Mouse (Mus musculus) thymus, postnatal 14 days (tissue): ENCODE measurements around the gene Svs2.
"Not testable (repeated sequence)": the region's sequence is repeated elsewhere in the genome, so short reads cannot be mapped to it uniquely, and the experiment has no call there.

Source experiments
- DNase-seq: peaks from one replicate; pipeline ENCODE4 v3.0.0; 2021

Gene Svs2

DNA sequence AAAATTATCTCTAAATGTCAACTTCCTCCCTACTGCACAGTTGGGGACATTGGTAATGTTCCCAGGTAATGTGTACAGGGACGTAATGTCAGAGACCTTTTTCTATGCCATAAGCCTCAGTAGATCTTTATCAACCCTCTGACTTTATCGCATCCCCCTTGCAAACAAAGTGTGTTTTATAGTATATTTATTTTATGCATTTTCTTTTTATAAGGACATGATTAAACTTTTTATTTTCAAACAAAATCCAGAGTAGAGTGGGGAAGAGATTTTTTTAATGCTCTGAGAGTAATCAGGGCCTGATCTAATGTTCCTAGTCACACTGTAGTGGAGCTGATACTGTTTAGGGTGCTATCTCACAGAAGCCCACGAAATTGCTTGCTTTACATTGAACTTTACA is at the start of gene Svs2:
Gene Svs2, minus strand, starts transcription at position 101 of the 400 bp plus-strand sequence.
- DNase-seq = no peak

DNA sequence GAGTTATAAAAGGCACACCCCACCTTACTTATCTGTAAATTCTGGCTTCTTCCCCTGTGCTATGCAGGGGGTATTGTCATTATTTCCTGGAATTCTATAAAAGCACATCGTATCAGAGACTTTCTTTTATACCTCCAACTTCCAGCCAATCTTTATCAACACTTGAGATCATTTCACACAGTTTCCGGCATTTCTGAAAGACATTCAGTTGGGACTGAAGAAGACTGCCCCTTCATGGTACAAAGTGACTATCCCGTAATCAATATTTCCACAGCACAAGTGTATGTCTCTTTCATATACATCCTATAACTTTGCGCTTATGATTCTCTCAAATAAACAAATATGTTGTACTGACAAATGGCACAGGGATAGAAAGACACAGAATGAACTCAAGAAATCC is 40.1 kb upstream of the Svs2 start, which contains the start of gene Svs4:
Gene Svs4, minus strand, starts transcription at position 101 of the 400 bp plus-strand sequence.
- DNase-seq = no peak

DNA sequence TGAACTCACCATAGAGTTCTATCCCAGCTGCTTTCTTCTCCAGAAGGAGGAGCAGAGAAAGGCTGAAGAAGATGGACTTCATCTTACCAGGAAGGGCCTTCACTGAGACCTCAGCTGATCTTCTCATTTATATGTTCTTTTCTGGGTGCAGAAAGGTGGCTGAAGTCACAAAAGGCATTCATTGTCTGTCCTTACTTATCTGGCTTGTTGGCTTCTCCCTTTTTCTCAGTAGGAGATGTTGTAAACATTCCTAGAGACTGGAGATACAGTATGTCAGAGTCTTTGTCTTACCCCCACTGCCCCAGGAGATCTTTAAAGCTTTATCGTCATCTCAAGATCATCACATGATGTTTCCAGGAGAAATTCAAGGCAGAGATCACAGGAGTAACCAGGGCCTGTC is 18.3 kb upstream of the Svs2 start, which contains the start of gene Svs3b:
Gene Svs3b, minus strand, starts transcription at position 101 of the 400 bp plus-strand sequence.
- not testable (repeated sequence) for DNase-seq

DNA sequence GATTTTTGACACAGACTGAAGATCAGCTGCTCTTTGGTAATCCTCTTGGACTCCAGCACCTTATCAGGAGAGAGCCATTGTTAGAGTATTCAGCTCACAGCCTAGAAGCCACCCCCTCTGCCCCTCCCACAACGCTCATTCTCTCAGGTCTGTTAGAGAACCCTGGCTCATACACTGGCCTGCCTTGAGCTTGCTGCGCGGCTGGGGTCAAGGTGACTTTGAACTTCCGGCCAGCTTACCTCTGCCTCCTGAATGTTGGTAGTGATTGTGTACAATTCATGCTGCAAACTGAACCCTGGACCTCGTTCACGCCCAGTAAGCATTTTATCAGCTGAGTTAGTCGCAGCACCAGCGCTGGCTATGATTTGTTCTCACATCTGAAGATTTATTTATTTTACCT is 5.6 kb downstream of the Svs2 start:
- DNase-seq = no peak

DNA sequence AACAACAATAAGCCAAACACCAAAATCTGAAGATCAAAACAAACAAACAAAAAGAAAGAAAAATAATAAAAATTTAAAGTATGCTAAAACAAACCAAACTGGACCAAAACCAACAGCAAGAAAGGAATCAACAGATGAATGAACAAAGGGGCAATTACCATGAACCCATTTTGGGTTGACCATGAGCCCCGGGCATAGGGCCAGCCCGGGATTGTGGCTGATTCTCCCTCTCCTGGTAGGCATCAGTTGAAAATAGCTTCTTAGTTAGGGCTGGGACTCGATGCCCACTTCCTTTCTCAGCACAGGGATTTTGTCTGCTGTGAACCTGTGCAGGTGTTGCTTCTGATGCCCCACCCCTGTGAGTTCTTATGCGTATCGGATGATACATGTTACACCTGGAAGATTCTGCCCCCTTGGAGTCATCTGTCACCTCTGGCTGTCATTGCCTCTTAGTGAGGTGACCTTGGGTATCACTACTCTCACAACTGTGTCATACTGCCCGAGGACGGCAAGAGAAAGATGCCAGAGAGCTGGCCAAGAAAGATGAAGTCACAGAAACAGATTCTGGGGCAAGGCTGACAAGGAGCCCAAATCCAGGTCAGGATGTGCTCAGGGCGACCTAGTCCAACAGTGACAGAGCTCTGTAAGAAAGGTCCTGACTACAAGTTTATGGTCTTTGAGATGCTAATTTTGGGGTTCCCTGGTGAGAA is 9.8 kb downstream of the Svs2 start:
- no peak for DNase-seq

DNA sequence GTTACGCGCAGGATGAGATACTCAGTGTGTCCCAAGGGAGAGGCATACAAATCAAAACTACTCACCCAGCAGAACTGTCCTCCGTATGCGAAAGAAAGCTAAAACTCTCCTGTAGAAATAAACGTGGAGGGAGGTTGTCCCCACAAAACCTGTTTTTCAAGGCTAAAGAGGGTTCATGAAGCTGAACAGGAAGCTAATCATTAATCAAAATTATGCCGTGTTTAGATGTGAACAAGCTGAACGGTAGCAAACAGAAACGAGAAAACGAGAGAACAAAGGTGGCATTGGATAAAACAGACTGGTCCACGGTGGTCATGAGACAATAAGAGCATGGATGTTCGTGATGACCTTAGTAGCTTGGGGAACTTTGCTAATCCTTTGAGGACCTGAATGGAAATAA is 16.7 kb downstream of the Svs2 start, which contains the start of gene Wfdc15b:
Gene Wfdc15b, minus strand, starts transcription at position 139 of the 400 bp plus-strand sequence.
- DNase-seq = no peak

DNA sequence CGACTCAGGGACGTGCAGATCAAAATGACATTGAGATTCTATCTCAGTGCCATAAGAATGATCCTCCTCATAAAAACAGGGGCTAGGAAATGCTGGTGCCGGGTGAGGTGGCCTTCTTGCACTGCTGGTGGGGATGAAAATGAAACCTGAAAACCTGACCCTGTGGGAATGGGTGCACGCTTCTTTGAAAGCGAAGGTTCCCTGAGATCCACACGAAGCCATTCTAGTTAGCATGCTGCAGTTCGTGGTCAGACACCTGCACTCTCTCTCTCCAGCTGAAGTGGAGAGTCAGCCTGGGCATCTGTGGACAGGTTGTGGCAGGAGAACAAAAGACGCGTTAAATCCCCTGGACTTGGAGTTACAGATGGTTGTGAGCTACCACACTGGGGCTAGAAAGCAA is 19.0 kb downstream of the Svs2 start:
- no peak for DNase-seq

DNA sequence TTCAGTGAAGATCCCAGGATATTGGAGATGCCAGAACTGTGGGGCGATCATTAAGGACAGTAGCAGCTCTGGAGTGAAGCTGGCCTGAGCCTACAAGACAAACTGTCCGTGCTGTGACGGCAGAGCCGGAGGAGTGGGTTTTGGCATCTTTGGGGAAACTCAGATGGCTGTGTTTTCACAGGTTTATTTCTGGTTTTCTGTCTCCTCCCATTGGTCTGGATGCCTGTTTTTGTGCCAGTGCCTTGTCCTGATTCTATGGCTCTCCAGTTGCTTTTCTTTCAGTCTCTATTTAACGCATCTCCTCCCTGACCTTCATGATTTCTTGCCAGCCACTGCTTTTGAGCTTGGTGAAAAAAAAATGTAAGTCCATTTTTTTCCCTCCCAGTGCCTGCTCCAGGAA is 25.6 kb downstream of the Svs2 start:
- DNase-seq = no peak

DNA sequence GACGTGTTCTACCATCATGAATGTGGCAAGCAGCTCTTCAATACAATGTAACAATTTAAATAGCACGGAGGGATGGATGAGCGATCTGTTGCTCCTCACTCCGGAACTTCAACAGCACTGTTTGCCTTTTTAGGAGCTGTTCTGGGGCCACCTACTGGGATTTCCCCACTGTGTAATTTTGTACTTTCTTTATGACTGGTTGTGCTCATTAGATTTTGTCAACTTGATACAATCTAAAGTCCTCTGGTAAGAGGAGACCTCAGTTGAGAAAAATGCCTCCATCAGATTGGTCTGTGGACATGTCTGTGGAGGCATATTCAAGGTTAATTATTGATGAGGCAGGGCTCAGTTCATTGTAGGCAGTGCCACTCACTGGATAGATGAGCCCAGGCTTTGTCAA is 27.4 kb downstream of the Svs2 start:
- DNase-seq = no peak

DNA sequence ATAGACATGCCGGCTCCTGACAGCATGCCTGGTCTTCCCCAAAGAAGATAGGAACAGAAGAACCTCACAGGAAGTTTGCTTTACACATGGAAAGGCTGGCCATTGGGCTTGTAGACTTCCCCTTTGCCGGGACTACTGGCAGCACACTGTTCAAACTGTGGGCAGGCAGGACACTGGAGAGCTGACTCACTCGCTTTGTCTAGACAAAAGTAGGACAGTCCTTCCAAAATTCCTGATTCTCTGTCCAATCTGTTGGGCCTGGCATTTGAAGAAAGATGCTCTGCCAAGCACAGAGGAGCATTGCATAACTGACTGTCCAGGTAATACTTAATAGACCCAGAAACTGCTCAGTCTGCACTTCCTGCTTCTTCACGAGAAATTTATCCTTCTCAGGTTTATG is 31.6 kb downstream of the Svs2 start:
- no peak for DNase-seq

DNA sequence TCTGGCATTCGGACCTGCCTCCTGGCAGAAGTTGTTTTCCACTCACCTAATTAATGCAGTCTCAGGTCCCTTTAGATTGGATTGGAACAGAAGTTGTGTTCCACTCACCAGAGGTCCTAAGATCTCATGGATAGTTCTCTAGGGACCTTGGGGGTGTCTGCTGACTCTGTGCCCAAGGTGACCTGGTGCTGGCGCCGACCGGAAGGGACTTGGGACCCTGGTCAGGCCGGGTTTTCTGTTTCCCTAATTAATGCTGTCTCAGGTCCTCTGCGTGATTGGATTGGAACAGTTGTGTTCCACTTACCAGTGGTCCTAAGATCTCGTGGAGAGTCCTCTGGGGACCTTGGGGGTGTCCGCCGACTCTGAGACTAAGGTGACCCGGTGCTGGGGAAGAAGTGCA is 32.3 kb downstream of the Svs2 start:
- DNase-seq = not testable (repeated sequence)

DNA sequence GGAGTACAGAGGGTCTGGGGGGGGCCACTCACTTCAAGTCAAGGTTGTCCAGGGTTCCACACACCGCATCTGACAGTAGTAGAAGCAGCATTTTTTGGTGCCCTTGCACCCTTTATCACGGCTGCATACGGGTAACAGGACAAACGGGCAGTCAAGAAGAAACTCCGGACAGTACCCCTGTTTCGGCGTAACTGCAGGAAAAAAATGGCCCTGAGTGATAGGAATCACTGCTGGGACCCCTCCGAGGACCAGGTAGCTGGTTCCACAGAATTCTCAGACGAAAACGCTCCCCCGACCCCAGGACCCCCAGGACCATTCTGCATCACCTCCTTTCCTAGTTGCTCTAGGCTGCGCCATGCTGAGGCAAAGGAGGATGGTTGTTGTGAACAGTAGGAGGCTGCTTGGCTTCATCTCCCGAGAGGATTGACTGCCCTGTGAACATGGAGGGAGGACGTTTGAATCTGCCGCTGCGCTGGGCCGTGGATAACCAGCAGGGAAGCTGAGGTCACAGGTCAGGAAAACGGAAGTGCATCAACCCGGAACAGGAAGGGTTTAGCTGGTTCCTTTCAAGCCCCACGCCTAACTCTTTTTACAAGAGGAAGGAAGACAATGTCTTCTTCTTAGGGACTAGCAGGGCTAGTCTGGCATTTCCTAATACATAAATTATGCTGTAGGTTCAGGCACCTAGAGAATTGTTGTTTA is 38.5 kb downstream of the Svs2 start, which contains the start of gene Wfdc15a:
Gene Wfdc15a, minus strand, starts transcription at position 505 of the 702 bp plus-strand sequence.
- DNase-seq = no peak

DNA sequence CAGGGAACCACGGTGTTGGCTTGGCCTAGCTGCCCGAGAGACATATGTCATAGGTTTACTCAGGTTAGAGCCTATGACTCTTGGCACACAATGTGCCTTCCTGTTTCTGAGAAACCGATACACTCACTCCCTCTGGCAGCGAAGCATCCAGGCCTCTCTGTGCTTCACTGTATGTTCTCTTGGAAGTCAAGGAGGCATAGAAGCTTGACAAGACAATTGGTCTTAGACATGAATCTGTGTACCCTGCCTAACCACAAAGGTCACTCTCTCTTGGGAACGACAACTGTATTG is 41.6 kb downstream of the Svs2 start:
- no peak for DNase-seq

DNA sequence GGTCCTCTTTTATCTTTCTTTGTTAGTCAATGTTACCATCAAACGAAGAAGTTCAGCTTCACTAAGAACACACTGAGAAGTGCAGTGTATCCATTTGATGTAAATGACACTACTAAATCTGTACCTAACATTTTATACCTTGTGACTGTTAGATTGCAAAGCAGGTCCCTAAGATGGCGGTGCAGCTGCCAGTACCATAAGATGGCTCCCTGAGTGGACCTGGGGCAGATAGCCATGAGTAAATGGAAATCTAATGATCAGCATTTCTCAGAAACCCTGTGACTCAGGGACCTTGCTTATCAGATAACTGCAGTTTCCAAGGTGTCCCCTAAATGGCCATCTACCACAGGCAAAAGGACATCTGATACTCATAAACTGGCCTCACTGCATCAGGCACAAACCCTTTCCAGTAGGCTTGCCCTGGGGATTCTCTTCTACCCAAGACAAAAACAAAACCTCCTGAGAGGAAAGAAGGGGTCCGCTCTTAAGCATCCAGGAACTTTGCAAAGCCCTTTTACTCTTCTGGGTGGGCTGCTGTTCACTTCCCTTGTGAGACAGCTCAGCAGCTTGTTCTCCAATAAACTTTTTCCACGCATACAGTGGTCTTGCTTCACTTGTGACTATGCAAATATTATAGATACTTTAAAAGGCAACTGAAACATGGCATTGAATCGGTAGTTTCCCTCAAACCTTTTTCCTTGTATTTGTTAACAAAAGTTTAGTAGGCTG is 42.1 kb downstream of the Svs2 start:
- no peak for DNase-seq

DNA sequence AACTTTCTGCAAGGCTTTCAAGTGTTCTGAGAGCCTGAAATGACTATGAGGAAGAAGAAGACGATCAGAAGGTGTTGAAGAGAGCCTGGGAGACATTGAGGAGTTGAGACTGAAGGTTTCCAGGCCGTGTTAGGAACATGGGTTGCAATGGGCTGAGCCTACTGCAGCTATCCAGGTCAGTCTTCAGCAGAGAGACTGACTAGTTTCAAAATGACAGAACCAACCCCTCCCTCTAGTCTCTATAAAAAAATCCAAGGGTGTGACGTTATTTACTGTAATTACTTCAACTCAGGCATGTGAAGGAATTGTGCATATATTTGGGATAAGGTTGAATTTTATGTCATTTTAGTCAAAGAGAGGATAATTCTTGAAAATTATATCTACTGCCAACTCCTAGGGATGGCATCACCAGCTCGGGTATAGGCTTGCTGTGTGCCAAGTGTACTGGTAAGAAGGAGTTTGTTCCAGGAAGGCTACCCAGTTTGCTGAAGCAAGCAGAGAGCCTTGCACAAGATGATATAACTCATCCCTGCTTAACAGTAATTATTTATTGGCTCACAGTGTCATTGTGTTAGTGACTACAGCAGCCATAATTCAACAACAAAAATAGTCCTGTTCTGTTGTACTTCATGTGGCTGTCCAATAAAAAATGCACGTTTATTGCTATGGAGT is 43.2 kb downstream of the Svs2 start:
- no peak for DNase-seq

DNA sequence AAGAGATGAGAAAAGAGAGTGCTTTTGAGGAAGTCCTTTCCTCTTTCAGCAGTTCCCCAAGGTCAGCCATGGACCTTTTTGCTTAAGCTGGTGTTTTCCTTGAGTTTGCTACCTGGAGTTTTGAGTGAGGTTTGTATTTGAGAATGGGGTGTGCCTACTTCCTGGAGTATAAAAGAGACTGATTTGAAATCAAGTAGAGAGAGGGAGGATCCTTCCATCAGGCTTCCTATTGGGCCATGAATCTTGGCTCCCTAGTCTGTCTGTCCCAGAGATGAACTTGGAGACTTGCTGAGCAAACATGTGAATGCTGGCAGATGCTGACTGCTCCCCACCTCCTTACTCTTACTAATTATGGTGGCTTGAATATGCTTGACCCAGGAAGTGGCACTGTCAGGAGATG is 46.0 kb downstream of the Svs2 start:
- no peak for DNase-seq

DNA sequence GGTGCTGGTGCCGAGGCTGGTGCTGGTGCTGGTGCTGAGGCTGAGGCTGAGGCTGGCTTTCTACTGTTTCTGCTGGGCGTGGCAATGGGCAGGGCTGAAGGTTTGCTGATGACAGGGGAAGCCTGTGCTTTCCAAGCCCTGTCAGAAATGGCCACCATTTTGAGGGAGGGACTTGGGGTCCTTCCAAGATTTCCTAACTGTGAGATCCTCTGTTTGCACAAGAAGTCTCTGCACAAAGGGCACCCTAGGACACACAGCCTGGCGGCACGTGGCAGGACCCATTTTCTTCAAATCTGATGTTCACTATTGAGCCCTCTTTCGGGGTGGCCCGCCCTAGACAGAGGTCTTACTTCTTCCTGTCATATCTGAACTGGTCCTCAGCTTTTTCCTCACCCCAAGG is 47.7 kb downstream of the Svs2 start, which contains the start of gene Wfdc12:
Gene Wfdc12, minus strand, starts transcription at position 33 of the 400 bp plus-strand sequence.
- no peak for DNase-seq

DNA sequence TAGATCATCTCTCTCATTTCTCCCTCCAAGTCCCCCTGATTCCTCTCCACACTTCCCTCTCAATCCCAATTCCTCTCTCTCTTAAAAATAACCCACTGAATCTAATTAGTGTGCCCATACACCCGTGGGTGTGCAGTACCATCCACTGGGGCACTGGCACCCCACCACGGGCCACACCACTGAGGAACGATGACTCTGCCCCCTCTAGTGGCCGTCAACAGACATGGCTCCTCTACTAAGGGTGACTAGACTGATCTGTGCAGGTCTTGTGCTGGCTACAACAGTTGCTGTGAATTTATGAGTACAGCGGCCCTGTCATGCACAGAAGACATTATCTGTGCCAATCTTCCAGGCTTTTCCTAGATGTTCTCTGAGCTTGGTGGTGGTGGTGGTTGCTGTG is 49.5 kb downstream of the Svs2 start:
- DNase-seq = peak; percentile 32
